Mouse (Mus musculus) B cell, adult 67 days (primary cell): ENCODE measurements around the gene AA467197. TPM values are rescaled to one million over a fixed set of nuclear protein-coding genes. Genes with fewer than 3 reads are reported as not detected.

Experiments
- total RNA-seq, 2 experiments: library from RNA; stranded (reverse); gene quantifications; 4 replicates each; pipeline ENCODE4 v1.2.4; 2023

Gene AA467197
- total RNA-seq = 1 to 10 TPM; 3.7 to 4.8 TPM

GRCm38 (mm10) chr2:122636686-122637085 lies at the start of gene AA467197:
Gene AA467197 (plus strand): TSS chr2:122636986.

GRCm38 (mm10) chr2:122610746-122611653 lies 25.8 kb upstream of the AA467197 start, which contains the start of gene Gatm:
Gene Gatm (minus strand): TSS chr2:122611303.

Other genes with a start within 250 kb of the AA467197 start
- 100 to 1,000 TPM; 122 to 141 TPM for gene Slc28a2, start 210.5 kb upstream of the AA467197 start, total RNA-seq
- gene Gm14085, start 152.0 kb upstream of the AA467197 start, total RNA-seq = 1 to 10 TPM; 2.7 to 3.8 TPM
- gene Gatm, start 25.7 kb upstream of the AA467197 start, total RNA-seq = under 1 TPM in 1 of 2 experiments, not detected in 1; 0.78 TPM
- 10 to 100 TPM; 13.1 to 13.2 TPM for gene Slc30a4, start 65.7 kb downstream of the AA467197 start, total RNA-seq
- 10 to 100 TPM; 28.2 to 30.7 TPM for gene Bloc1s6, start 101.5 kb downstream of the AA467197 start, total RNA-seq
- under 1 TPM in 1 of 2 experiments, not detected in 1; 0.90 TPM for gene Sqor, start 128.3 kb downstream of the AA467197 start, total RNA-seq